Mouse (Mus musculus) kidney, postnatal 36 days (tissue): ENCODE measurements around the gene Olfr611.
"Not testable (repeated sequence)": the region's sequence is repeated elsewhere in the genome, so short reads cannot be mapped to it uniquely, and the experiment has no call there.

Source experiments
- DNase-seq, 2 experiments: peaks; one replicate each; pipeline ENCODE4 v3.0.0; 2021 to 2022; ENCODE audit warnings: mixed read lengths in 2 of 2

Gene Olfr611

DNA sequence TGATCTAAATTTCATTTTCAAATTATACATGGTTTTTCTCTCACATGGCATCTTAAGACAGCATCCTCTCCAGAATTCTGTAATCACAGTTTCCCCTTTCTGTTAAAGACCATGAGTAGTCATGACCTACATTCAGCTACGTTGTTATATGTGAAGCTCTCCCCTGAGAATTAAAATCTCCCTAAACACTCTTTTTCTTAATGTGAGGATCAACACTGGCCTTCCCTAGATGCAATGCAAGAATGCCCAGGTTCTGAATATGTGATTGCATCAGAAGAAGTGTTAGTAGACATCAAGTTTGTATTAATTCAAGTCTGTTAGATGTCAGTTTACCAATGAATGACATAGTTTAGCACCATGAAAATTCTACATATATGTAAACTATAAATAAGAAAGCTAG lies at the start of gene Olfr611:
Gene Olfr611 (minus strand): TSS at position 101 of the 400 bp plus-strand sequence.
- not testable (repeated sequence) for DNase-seq

DNA sequence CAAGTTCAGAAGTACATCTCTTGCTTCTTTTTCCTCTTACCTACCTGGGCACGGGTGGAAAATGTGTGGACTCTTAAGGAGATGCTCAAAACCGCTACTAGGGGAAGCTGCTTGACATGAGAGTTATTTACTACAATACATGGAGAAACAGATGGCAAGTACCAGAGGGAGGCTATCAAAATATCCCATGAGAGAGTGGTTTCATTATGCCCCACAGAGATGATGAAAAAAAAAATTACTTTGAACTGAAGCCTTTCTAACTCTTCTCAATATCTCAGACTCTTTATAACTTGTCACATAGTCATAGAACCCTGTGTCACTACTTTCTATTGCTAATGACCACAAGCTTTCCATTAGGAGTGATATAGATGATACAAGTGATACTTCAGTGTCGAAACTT lies 48.4 kb upstream of the Olfr611 start, which contains the start of gene Olfr616:
Gene Olfr616 (minus strand): TSS at position 101 of the 400 bp plus-strand sequence.
- DNase-seq: no peak

DNA sequence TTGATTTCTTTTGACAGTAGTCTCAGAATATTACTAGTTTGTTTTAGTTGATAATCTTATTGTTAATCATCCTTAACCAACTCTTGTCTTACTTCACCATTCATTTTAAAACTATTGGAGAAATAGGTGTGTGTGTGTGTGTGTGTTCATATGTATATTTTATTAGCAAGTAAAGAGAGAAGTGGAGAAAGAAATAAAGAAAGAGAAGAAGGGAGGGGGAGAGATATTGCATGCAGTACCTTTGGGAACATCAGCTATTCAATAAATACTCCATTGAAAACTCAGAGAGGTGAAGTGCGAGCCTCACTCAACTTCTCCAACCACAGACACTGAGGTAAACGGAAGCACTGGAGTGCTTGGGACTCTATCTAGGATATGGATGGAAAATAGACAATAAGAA lies 35.1 kb upstream of the Olfr611 start, which contains the start of gene Olfr615:
Gene Olfr615 (plus strand): TSS at position 301 of the 400 bp plus-strand sequence.
- no peak for DNase-seq

DNA sequence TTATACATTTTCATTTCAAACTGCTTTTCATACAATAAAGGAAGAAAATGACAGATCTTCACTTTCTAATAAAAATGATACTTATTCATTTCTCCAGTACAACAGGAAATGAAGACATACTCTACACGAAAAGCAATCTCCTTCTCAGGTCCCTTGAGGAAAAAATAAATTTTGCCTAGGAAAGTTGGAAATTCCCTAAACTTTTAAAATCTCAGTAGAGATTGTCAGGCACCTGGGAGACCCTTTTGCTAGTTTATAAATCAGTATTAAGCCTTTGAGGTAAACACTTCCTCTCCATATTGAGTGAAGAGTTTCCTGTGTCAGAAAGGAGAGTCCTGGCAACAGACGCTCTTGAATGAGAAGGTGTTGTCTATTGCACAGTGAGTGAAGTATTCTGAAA lies 27.1 kb upstream of the Olfr611 start, which contains the start of gene Olfr613:
Gene Olfr613 (plus strand): TSS at position 301 of the 400 bp plus-strand sequence.
- no peak for DNase-seq

DNA sequence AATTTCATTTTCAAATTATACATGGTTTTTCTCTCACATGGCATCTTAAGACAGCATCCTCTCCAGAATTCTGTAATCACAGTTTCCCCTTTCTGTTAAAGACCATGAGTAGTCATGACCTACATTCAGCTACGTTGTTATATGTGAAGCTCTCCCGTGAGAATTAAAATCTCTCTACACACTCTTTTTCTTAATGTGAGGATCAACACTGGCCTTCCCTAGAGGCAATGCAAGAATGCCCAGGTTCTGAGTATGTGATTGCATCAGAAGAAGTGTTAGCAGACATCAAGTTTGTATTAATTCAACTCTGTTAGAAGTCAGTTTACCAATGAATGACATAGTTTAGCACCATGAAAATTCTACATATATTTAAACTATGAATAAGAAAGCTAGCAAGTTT lies 22.0 kb upstream of the Olfr611 start, which contains the start of gene Olfr612:
Gene Olfr612 (minus strand): TSS at position 101 of the 400 bp plus-strand sequence.
- not testable (repeated sequence) for DNase-seq

DNA sequence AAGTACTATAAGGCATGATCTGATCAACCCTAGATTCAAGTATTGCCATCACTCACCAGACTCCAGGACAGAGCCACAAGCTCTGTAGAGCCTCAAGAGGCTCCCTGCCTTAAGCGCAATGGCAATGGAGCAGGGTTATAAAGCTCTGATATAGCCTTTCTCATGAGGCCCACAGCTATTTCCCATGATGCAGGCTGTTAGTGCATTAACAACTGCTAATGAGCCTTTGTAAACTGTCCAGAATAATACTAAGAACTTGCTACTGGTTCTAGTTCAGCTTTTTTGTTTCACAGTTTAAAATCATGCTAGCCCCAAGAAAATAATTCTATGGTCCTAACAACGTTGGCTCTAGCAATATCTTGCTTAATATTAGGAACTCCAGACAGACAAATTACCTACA lies 8.6 kb downstream of the Olfr611 start, which contains the start of gene Olfr610:
Gene Olfr610 (minus strand): TSS at position 101 of the 400 bp plus-strand sequence.
- DNase-seq: no peak

DNA sequence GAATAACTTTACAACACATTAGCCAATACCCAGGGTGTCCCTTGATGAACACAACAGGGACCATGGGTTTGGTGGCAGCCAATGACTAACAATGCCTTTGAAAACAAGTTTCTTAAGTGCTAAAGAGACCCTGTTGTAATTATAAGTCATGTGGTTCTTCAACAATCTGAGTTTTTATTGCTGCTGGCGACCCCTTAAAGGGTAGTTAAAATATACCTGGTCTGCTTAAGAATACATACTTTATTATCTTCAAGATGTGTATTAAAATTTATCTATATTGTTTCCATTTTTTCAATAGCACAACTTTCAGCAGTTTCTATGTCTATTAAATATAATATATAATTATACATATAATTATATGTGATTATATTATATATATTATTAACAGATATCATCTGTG lies 22.7 kb downstream of the Olfr611 start, which contains the start of gene Olfr609:
Gene Olfr609 (minus strand): TSS at position 101 of the 400 bp plus-strand sequence.
- no peak for DNase-seq

DNA sequence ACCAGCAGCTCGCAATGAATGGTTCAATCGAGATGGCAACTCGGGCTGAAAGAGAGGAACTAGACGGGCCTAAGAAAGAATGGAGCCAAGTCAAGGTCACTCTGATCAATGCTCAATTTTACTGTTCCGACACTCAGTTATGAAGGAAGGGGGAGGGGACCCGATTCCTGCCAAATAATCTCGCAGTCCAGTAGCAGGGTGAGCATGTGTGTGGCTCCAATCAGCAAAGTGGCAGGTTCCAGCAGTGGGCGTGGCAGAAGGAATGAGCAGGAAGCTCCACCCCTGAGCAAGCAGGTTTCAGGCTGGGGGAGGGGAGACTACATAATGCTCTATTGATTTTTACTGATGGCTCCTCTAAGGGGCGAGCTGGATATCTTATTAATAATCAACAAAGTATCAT lies 43.5 kb downstream of the Olfr611 start:
- DNase-seq: not testable (repeated sequence)

DNA sequence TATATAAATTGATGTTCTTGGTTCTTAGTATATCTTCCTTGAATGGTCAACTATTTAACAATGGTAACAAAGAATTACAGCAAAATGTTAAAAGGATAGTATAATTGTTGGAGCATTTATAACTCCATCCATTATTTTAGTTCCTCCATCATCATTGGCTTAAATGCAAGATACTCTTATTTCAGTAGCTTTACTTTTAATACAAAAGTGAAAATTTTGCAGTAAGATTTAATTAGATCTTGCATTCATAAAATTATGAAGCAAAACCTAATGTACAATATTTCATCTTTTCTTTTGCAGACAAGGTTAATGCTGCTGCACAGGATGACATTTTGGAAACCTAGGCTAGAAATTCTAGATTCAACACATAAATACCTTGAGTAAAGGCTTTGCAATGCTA lies 51.1 kb downstream of the Olfr611 start, which contains the start of gene Olfr608:
Gene Olfr608 (plus strand): TSS at position 301 of the 400 bp plus-strand sequence.
- no peak for DNase-seq
